Mouse (Mus musculus) heart, embryonic 11.5 days (tissue): ENCODE data around the gene Ccser2. TPM values are rescaled to one million over a fixed set of nuclear protein-coding genes. Genes with fewer than 3 reads are reported as not detected.
A peak's percentile ranks its signal among the peaks of the same experiment; 100 is the strongest.

Source experiments
- ATAC-seq: fragments of 200-750 bp; cut with Nextera tagmentation; replicated peaks from 2 replicates; pipeline ENCODE4 v1.8.0; 2017; ENCODE audit warnings: moderate library complexity; ENCODE audit not compliant: insufficient number of reproducible peaks, low FRiP score, low TSS enrichment
- H3K27ac ChIP-seq: fragments of 300-500 bp; sonication (generic); 2 replicates; pipeline ENCODE4 v1.5.1; 2014; ENCODE audit warnings: mild to moderate bottlenecking, low read depth, low read length
- H3K27me3 ChIP-seq: fragments of 300-500 bp; sonication (generic); 2 replicates; pipeline ENCODE4 v1.6.1; 2014; ENCODE audit warnings: mild to moderate bottlenecking, low read length, mixed read lengths; ENCODE audit not compliant: control insufficient read depth, insufficient read depth
- H3K36me3 ChIP-seq: fragments of 300-500 bp; sonication (generic); 2 replicates; pipeline ENCODE4 v1.6.1; 2014; ENCODE audit warnings: mild to moderate bottlenecking, low read length, moderate library complexity, mixed read lengths; ENCODE audit not compliant: control insufficient read depth, insufficient read depth
- H3K4me1 ChIP-seq: fragments of 300-500 bp; sonication (generic); 2 replicates; pipeline ENCODE4 v1.6.1; 2014; ENCODE audit warnings: low read length; ENCODE audit not compliant: control insufficient read depth, insufficient read depth
- H3K4me2 ChIP-seq: fragments of 300-500 bp; sonication (generic); 2 replicates; pipeline ENCODE4 v1.6.1; 2014; ENCODE audit warnings: mild to moderate bottlenecking, moderate library complexity
- H3K4me3 ChIP-seq: fragments of 300-500 bp; sonication (generic); 2 replicates; pipeline ENCODE4 v1.5.1; 2014; ENCODE audit warnings: low read depth, low read length
- H3K9ac ChIP-seq: fragments of 300-500 bp; sonication (generic); 2 replicates; pipeline ENCODE4 v1.6.1; 2014; ENCODE audit warnings: mild to moderate bottlenecking, low read depth, low read length, moderate library complexity
- H3K9me3 ChIP-seq: fragments of 300-500 bp; sonication (generic); replicated peaks from 2 replicates; pipeline ENCODE4 v1.6.1; 2016; ENCODE audit warnings: low read length; ENCODE audit not compliant: control insufficient read depth
- WGBS: fragments of 180-500 bp; shearing (Covaris S2); extraction: QIAGEN DNeasy Blood & Tissue Kit; methylation state at CpG from one replicate; pipeline ENCODE4 v1.1.7; 2014; ENCODE audit not compliant: insufficient replicate concordance; 5-methylcytosine and 5-hydroxymethylcytosine counted together
- polyA plus RNA-seq: library from polyadenylated mRNA; unstranded; fragments of >200 nt; fragmentation: Nextera tagmentation; extraction: Ambion mirVana; gene quantifications from 2 replicates; pipeline ENCODE4 v1.2.1, GENCODE M21; 2014

The Ccser2 gene
- polyA plus RNA-seq, 1 experiment from 2014 or later, result 39.0 TPM

- Histone ChIP-seq H3K4me3 (no peak overlapping the region), H3K4me2 (no peak overlapping the region), H3K9ac (no peak overlapping the region), H3K27ac (no peak overlapping the region), H3K4me1 (no peaks in the 10 kb centered on the region), H3K27me3 (no peaks in the 10 kb centered on the region), H3K36me3 (no peaks in the 10 kb centered on the region), H3K9me3 (no peaks in the 10 kb centered on the region)
- no peak for ATAC-seq
Observed at GRCm38 (mm10) chr14:36932038-36932437, 36.5 kb downstream of the Ccser2 start.

- no peak for ATAC-seq
- H3K27ac ChIP-seq, result no peak overlapping the region
- no peak overlapping the region for H3K9ac ChIP-seq
- 78% methylated on average over 3 of the region's 3 CpGs for WGBS
- H3K27me3 ChIP-seq, result no peaks in the 10 kb centered on the region
- no peak overlapping the region for H3K4me3 ChIP-seq
- no peak overlapping the region for H3K4me2 ChIP-seq
- no peaks in the 10 kb centered on the region for H3K9me3 ChIP-seq
- no peaks in the 10 kb centered on the region for H3K4me1 ChIP-seq
- H3K36me3 ChIP-seq, result peaks cover 3% of the 10 kb centered on the region
Observed at GRCm38 (mm10) chr14:36923383-36923782, 45.2 kb downstream of the Ccser2 start.

- H3K27me3 ChIP-seq, result no peaks in the 10 kb centered on the region
- no peaks in the 10 kb centered on the region; the same call in 1 of the 2 replicates for H3K4me1 ChIP-seq
- H3K36me3 ChIP-seq, result peaks cover 3% of the 10 kb centered on the region
- no peak overlapping the region for H3K27ac ChIP-seq
- WGBS, result 79% methylated on average over 5 of the region's 5 CpGs
- ATAC-seq, result no peak
- H3K4me2 ChIP-seq, result no peak overlapping the region
- no peaks in the 10 kb centered on the region for H3K9me3 ChIP-seq
- no peak overlapping the region for H3K4me3 ChIP-seq
- no peak overlapping the region for H3K9ac ChIP-seq
Observed at GRCm38 (mm10) chr14:36921346-36922049, 47.1 kb downstream of the Ccser2 start.

- Histone ChIP-seq H3K27ac (peak overlapping the region; percentile 84), H3K9ac (no peak overlapping the region), H3K36me3 (peaks cover 1% of the 10 kb centered on the region), H3K9me3 (no peaks in the 10 kb centered on the region), H3K4me1 (no peaks in the 10 kb centered on the region; the same call in 1 of the 2 replicates), H3K4me2 (no peak overlapping the region), H3K4me3 (no peak overlapping the region), H3K27me3 (no peaks in the 10 kb centered on the region)
- no peak for ATAC-seq
- WGBS, result 91% methylated on average over 8 of the region's 8 CpGs
Observed at GRCm38 (mm10) chr14:36919886-36920285, 48.7 kb downstream of the Ccser2 start.

- Histone ChIP-seq H3K36me3 (no peaks in the 10 kb centered on the region), H3K4me3 (peak overlapping the region; percentile 39), H3K4me2 (peak overlapping the region; percentile 59), H3K9me3 (no peaks in the 10 kb centered on the region), H3K9ac (peak overlapping the region; percentile 76), H3K4me1 (no peaks in the 10 kb centered on the region; the same call in 1 of the 2 replicates), H3K27ac (peak overlapping the region; percentile 84), H3K27me3 (no peaks in the 10 kb centered on the region)
- WGBS, result 31% methylated on average over 13 of the region's 13 CpGs
- peak; percentile 80 for ATAC-seq
Observed at GRCm38 (mm10) chr14:36919146-36919545, 49.4 kb downstream of the Ccser2 start.

GRCm38 (mm10) chr14:36915203-36915602 lies 53.4 kb downstream of the Ccser2 start:
- ATAC-seq, result no peak
- Histone ChIP-seq H3K4me1 (peaks cover 4% of the 10 kb centered on the region; the same call in 1 of the 2 replicates), H3K27ac (no peak overlapping the region), H3K36me3 (no peaks in the 10 kb centered on the region), H3K9me3 (no peaks in the 10 kb centered on the region), H3K4me3 (no peak overlapping the region), H3K27me3 (no peaks in the 10 kb centered on the region), H3K9ac (no peak overlapping the region), H3K4me2 (no peak overlapping the region)
- WGBS, result 92% methylated on average over 6 of the region's 6 CpGs

GRCm38 (mm10) chr14:36914473-36915005 lies 54.0 kb downstream of the Ccser2 start:
- H3K9me3 ChIP-seq, result no peaks in the 10 kb centered on the region
- no peak overlapping the region for H3K9ac ChIP-seq
- H3K27ac ChIP-seq, result no peak overlapping the region
- H3K36me3 ChIP-seq, result no peaks in the 10 kb centered on the region
- peaks cover 4% of the 10 kb centered on the region; the same call in 1 of the 2 replicates for H3K4me1 ChIP-seq
- H3K27me3 ChIP-seq, result no peaks in the 10 kb centered on the region
- no peak for ATAC-seq
- H3K4me2 ChIP-seq, result no peak overlapping the region
- WGBS, result 87% methylated on average over 3 of the region's 3 CpGs
- no peak overlapping the region for H3K4me3 ChIP-seq

- Histone ChIP-seq H3K4me3 (no peak overlapping the region), H3K9ac (no peak overlapping the region), H3K27me3 (no peaks in the 10 kb centered on the region), H3K4me2 (no peak overlapping the region; the same call in 1 of the 2 replicates), H3K36me3 (peaks cover 2% of the 10 kb centered on the region; the same call in 1 of the 2 replicates), H3K4me1 (peaks cover 4% of the 10 kb centered on the region; the same call in 1 of the 2 replicates), H3K27ac (0 out of 2 replicates have a peak overlapping the region, but pooled peaks have one; percentile 15), H3K9me3 (no peaks in the 10 kb centered on the region)
- WGBS, result 43% methylated on average over 6 of the region's 6 CpGs
- no peak for ATAC-seq
Observed at GRCm38 (mm10) chr14:36911738-36912137, 56.8 kb downstream of the Ccser2 start.
